In the genomic region with DNA sequence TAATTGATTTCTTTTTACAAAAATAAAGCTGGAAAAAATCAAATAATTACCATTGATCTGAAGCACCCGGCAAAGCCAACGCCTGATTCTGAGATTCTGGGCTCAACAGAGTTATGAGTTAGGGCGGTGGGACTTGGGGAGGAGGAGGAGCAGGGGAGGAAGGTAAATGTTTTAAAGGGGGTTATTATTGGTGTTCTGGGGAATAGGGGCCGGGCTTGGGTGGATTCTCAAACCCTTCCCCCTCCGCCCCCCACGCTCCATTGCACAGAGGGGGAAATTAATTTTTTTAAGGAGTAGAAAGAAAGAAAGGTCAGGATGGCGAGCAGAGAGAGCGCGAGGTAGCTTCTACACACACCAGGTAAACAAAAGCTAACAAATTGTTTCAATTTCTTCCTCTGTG, we compare ENCODE assay signal across 9 mouse cellular contexts. TPM values are rescaled to one million over a fixed set of nuclear protein-coding genes. Genes with fewer than 3 reads are reported as not detected.
A peak's percentile ranks its signal among the peaks of the same experiment; 100 is the strongest.
DNase-seq lines count a peak whose midpoint lies in the region; ATAC-seq and TF ChIP-seq lines count a peak whose summit lies in the region.
"Had no signal": no experiment of that assay in that cellular context is flagged by ENCODE, and none has a peak within 500 bp of the region (broad histone marks: within the 10 kb centered on the region; RNA-seq: fewer than 3 reads in every experiment).

No protein-coding gene starts in this region.

- H3K27ac ChIP-seq in heart, embryonic 12.5 days (ENCODE audit: poor library complexity, severe bottlenecking), result no peak overlapping the region
- H3K27ac ChIP-seq in CH12.LX (ENCODE audit: insufficient read depth, low read depth), result no peak overlapping the region
- H3K27ac ChIP-seq in embryonic facial prominence, embryonic 14.5 days (replicated peaks; ENCODE audit: low read depth, low read length), result peak overlapping the region; percentile 93
- H3K27ac ChIP-seq in limb, embryonic 13.5 days, result peak overlapping the region; percentile 85

- H3K9me3 ChIP-seq in heart, embryonic 12.5 days (replicated peaks), result no peaks in the 10 kb centered on the region
- no peaks in the 10 kb centered on the region for H3K9me3 ChIP-seq in CH12.LX (replicated peaks; ENCODE audit: low read length)
- H3K9me3 ChIP-seq in embryonic facial prominence, embryonic 14.5 days (ENCODE audit: control insufficient read depth, low read length), result no peaks in the 10 kb centered on the region
- H3K9me3 ChIP-seq in limb, embryonic 13.5 days, result no peaks in the 10 kb centered on the region

- dilution Hi-C loops in CH12.LX (cut with MboI; ENCODE audit: extremely low pct_ligation_motif_present, extremely low pct_unique_long_range_greater_than_20kb, low sequenced_read_pairs), result no loop called here

- no peak overlapping the region for H3K9ac ChIP-seq in heart, embryonic 12.5 days
- 0 out of 2 replicates have a peak overlapping the region, but pooled peaks have one; percentile 9 for H3K9ac ChIP-seq in CH12.LX (ENCODE audit: insufficient read depth, low read depth)
- peak overlapping the region; percentile 56 for H3K9ac ChIP-seq in embryonic facial prominence, embryonic 14.5 days (ENCODE audit: low read depth, low read length)
- H3K9ac ChIP-seq in limb, embryonic 13.5 days, result peak overlapping the region; percentile 64; the same call in 1 of the 2 replicates

- 5% methylated on average over 9 of the region's 9 CpGs for WGBS in heart, embryonic 12.5 days
- WGBS in embryonic facial prominence, embryonic 14.5 days, result 3% methylated on average over 9 of the region's 9 CpGs
- 3% methylated on average over 9 of the region's 9 CpGs for WGBS in limb, embryonic 13.5 days

- no peak for DNase-seq in heart, postnatal 36 days
- no peak for DNase-seq in CH12.LX (ENCODE audit: extremely low read depth)
- DNase-seq in embryonic facial prominence, embryonic 14.5 days (ENCODE audit: low spot score), result peak; percentile 68
- no peak for DNase-seq in urinary bladder, postnatal 10 days (ENCODE audit: low spot score)
- no peak for DNase-seq in urinary bladder, postnatal 4 days (ENCODE audit: low spot score in 2 of 2)
- no peak for DNase-seq in T-cell, adult 2 months (ENCODE audit: low spot score)

- H3K36me3 ChIP-seq in heart, embryonic 12.5 days, result no peaks in the 10 kb centered on the region
- no peaks in the 10 kb centered on the region for H3K36me3 ChIP-seq in CH12.LX (replicated peaks in 1 of 2; ENCODE audit: control insufficient read depth in 1 of 2, insufficient read depth in 1 of 2, low read length in 1 of 2)
- H3K36me3 ChIP-seq in embryonic facial prominence, embryonic 14.5 days (ENCODE audit: control insufficient read depth, insufficient read depth, low read length), result peaks cover 32% of the 10 kb centered on the region
- H3K36me3 ChIP-seq in limb, embryonic 13.5 days, result peaks cover 35% of the 10 kb centered on the region

- intact Hi-C loops in heart, postnatal 36 days (cut with DNase I), result no loop called here

- H3K4me1 ChIP-seq in heart, embryonic 12.5 days (replicated peaks), result peaks cover 50% of the 10 kb centered on the region
- peaks cover 0 to 2% of the 10 kb centered on the region in 2 experiments; a peak in 1 of 4 replicates for H3K4me1 ChIP-seq in CH12.LX (ENCODE audit: control insufficient read depth in 1 of 2, insufficient read depth in 2 of 2)
- H3K4me1 ChIP-seq in embryonic facial prominence, embryonic 14.5 days (ENCODE audit: control insufficient read depth, insufficient read depth, low read length), result peaks cover 54% of the 10 kb centered on the region
- peaks cover 76% of the 10 kb centered on the region for H3K4me1 ChIP-seq in limb, embryonic 13.5 days

- TF ChIP-seq EP300 in CH12.LX (IDR thresholded peaks at IDR 0.05; ENCODE audit: low read length), result no peak

- peak overlapping the region; percentile 66 for H3K4me2 ChIP-seq in heart, embryonic 12.5 days
- H3K4me2 ChIP-seq in CH12.LX (ENCODE audit: insufficient read depth, low read depth, poor library complexity, severe bottlenecking), result peak overlapping the region; percentile 91
- peak overlapping the region; percentile 60 for H3K4me2 ChIP-seq in embryonic facial prominence, embryonic 14.5 days (ENCODE audit: low read depth, low read length)
- H3K4me2 ChIP-seq in limb, embryonic 13.5 days (replicated peaks), result peak overlapping the region; percentile 68

- in situ Hi-C loops in CH12.LX (cut with MboI; ENCODE audit: low pct_ligation_motif_present, low pct_unique_long_range_greater_than_20kb, low sequenced_read_pairs), result no loop called here

- peaks cover 98% of the 10 kb centered on the region for H3K27me3 ChIP-seq in heart, embryonic 12.5 days (replicated peaks)
- peaks cover 83% of the 10 kb centered on the region for H3K27me3 ChIP-seq in CH12.LX (replicated peaks)
- peaks cover 38% of the 10 kb centered on the region for H3K27me3 ChIP-seq in embryonic facial prominence, embryonic 14.5 days (replicated peaks; ENCODE audit: control insufficient read depth, insufficient read depth, low read length)
- H3K27me3 ChIP-seq in limb, embryonic 13.5 days, result peaks cover 46% of the 10 kb centered on the region

- no peak for ATAC-seq in heart, embryonic 12.5 days (ENCODE audit: insufficient number of reproducible peaks, low FRiP score)
- ATAC-seq in embryonic facial prominence, embryonic 14.5 days (ENCODE audit: low read depth), result no peak
- peak; percentile 57; the same call in 1 of the 2 replicates for ATAC-seq in limb, embryonic 13.5 days (ENCODE audit: low FRiP score, low read depth)

- no peak for TF ChIP-seq POLR2A in CH12.LX (IDR thresholded peaks at IDR 0.05; ENCODE audit: low read depth, low read length)

- TF ChIP-seq CTCF in CH12.LX (conservative IDR thresholded peaks at IDR 0.05 in 1 of 2, IDR thresholded peaks at IDR 0.05 in 1 of 2; ENCODE audit: low read depth in 2 of 2, low read length in 2 of 2), result no peak

- no peaks in the 10 kb centered on the region for H3K79me2 ChIP-seq in CH12.LX (replicated peaks; ENCODE audit: control insufficient read depth, extremely low read depth, insufficient read depth, poor library complexity, severe bottlenecking)

- H3K4me3 ChIP-seq in heart, embryonic 12.5 days, result peak overlapping the region; percentile 36
- no peak overlapping the region for H3K4me3 ChIP-seq in CH12.LX (replicated peaks in 1 of 3; ENCODE audit: low read depth in 2 of 3, low read length in 2 of 3, poor library complexity in 1 of 3)
- peak overlapping the region; percentile 34 for H3K4me3 ChIP-seq in embryonic facial prominence, embryonic 14.5 days (ENCODE audit: low read depth, low read length)
- peak overlapping the region; percentile 43 for H3K4me3 ChIP-seq in limb, embryonic 13.5 days

- no peak for TF ChIP-seq RAD21 in CH12.LX (IDR thresholded peaks at IDR 0.05; ENCODE audit: low read depth, low read length)

TF ChIP-seq in CH12.LX, 34 proteins besides CTCF, POLR2A, EP300 and RAD21 (continues in another document):
- TF ChIP-seq JUND (conservative IDR thresholded peaks at IDR 0.05; ENCODE audit: low read depth, low read length), result no peak
- TF ChIP-seq ZKSCAN1 (IDR thresholded peaks at IDR 0.05; ENCODE audit: borderline replicate concordance, low read depth, low read length), result no peak
- TF ChIP-seq MYC (IDR thresholded peaks at IDR 0.05; ENCODE audit: low read depth, low read length), result no peak
- no peak for TF ChIP-seq IRF4 (IDR thresholded peaks at IDR 0.05; ENCODE audit: low read depth, low read length)
- TF ChIP-seq MAZ (IDR thresholded peaks at IDR 0.05; ENCODE audit: low read depth, low read length), result no peak
- TF ChIP-seq PAX5 (IDR thresholded peaks at IDR 0.05; ENCODE audit: low read length), result no peak
- no peak for TF ChIP-seq BHLHE40 (IDR thresholded peaks at IDR 0.05; ENCODE audit: low read depth, low read length)
- TF ChIP-seq MAX (IDR thresholded peaks at IDR 0.05; ENCODE audit: low read length), result no peak
- no peak for TF ChIP-seq MXI1 (IDR thresholded peaks at IDR 0.05; ENCODE audit: low read depth, low read length)
- TF ChIP-seq NELFE (IDR thresholded peaks at IDR 0.05; ENCODE audit: low read depth, low read length), result no peak
- no peak for TF ChIP-seq TCF12 (IDR thresholded peaks at IDR 0.05; ENCODE audit: low read depth, low read length)
- TF ChIP-seq USF2 (conservative IDR thresholded peaks at IDR 0.05; ENCODE audit: low read depth, low read length), result no peak
- no peak for TF ChIP-seq CHD1 (IDR thresholded peaks at IDR 0.05; ENCODE audit: low read depth, low read length)

RNA-seq across cellular contexts. Expression of a gene that starts 26.8 kb away (rescaled TPM):
- 9.2 and 10.9 TPM in 2 replicates for polyA plus RNA-seq in heart, embryonic 12.5 days (2016; fragmentation: Nextera tagmentation; extraction: Ambion mirVana)
- total RNA-seq in heart, postnatal 36 days (2021), result 100 to 1,000 TPM; 279 to 296 TPM
- total RNA-seq in CH12.LX (2012; rRNA removed) (0.76 and 1.1 TPM in 2 replicates), CH12.LX (2014; rRNA removed) (0.09 and 0.19 TPM in 2 replicates)
- polyA plus RNA-seq in CH12.LX (2012; ENCODE audit: insufficient read length, low read depth), result 8.6 and 10.5 TPM in 2 replicates
- 64.0 and 67.4 TPM in 2 replicates for polyA plus RNA-seq in embryonic facial prominence, embryonic 14.5 days (2014; fragmentation: Nextera tagmentation; extraction: Ambion mirVana)
- polyA plus RNA-seq in limb, embryonic 13.5 days (2015; fragmentation: Nextera tagmentation; extraction: Ambion mirVana), result 46.9 and 48.0 TPM in 2 replicates

RNA-seq across cellular contexts. Expression of a gene that starts 49.3 kb away (rescaled TPM):
- polyA plus RNA-seq in heart, embryonic 12.5 days (2016; fragmentation: Nextera tagmentation; extraction: Ambion mirVana), result 4.6 and 6.2 TPM in 2 replicates
- 1 to 10 TPM; 9.3 to 9.9 TPM for total RNA-seq in heart, postnatal 36 days (2021)
- 1.7 TPM in 2 replicates for total RNA-seq in CH12.LX (2012; rRNA removed)
- total RNA-seq in CH12.LX (2014; rRNA removed), result 1.4 and 1.8 TPM in 2 replicates
- polyA plus RNA-seq in CH12.LX (2012; ENCODE audit: insufficient read length, low read depth), result 1.5 and 1.7 TPM in 2 replicates
- 5.8 and 6.8 TPM in 2 replicates for polyA plus RNA-seq in embryonic facial prominence, embryonic 14.5 days (2014; fragmentation: Nextera tagmentation; extraction: Ambion mirVana)
- polyA plus RNA-seq in limb, embryonic 13.5 days (2015; fragmentation: Nextera tagmentation; extraction: Ambion mirVana), result 6.3 TPM in 2 replicates

RNA-seq across cellular contexts. Expression of a gene that starts 50.5 kb away (rescaled TPM):
- 5.4 and 6.9 TPM in 2 replicates for polyA plus RNA-seq in heart, embryonic 12.5 days (2016; fragmentation: Nextera tagmentation; extraction: Ambion mirVana)
- under 1 TPM in 1 of 2 experiments, not detected in 1; 0.44 TPM for total RNA-seq in heart, postnatal 36 days (2021)
- total RNA-seq in CH12.LX (2012; rRNA removed), result 0.17 TPM in 1 of 2 replicates, not detected in the other
- 0.39 TPM in 1 of 2 replicates, not detected in the other for total RNA-seq in CH12.LX (2014; rRNA removed)
- polyA plus RNA-seq in CH12.LX (2012; ENCODE audit: insufficient read length, low read depth), result not detected in 2 replicates
- polyA plus RNA-seq in embryonic facial prominence, embryonic 14.5 days (2014; fragmentation: Nextera tagmentation; extraction: Ambion mirVana), result 2.0 and 2.7 TPM in 2 replicates
- polyA plus RNA-seq in limb, embryonic 13.5 days (2015; fragmentation: Nextera tagmentation; extraction: Ambion mirVana), result 7.1 and 9.8 TPM in 2 replicates
- total RNA-seq: layer of hippocampus, postnatal 14 days had no signal

RNA-seq across cellular contexts. Expression of a gene that starts 58.0 kb away (rescaled TPM):
- polyA plus RNA-seq in heart, embryonic 12.5 days (2016; fragmentation: Nextera tagmentation; extraction: Ambion mirVana), result 50.9 and 52.1 TPM in 2 replicates
- total RNA-seq in heart, postnatal 36 days (2021), result 10 to 100 TPM; 28.5 to 29.5 TPM
- 53.6 and 59.7 TPM in 2 replicates for total RNA-seq in CH12.LX (2012; rRNA removed)
- total RNA-seq in CH12.LX (2014; rRNA removed), result 56.6 and 56.9 TPM in 2 replicates
- 56.6 and 57.6 TPM in 2 replicates for polyA plus RNA-seq in CH12.LX (2012; ENCODE audit: insufficient read length, low read depth)
- polyA plus RNA-seq in embryonic facial prominence, embryonic 14.5 days (2014; fragmentation: Nextera tagmentation; extraction: Ambion mirVana), result 41.3 and 41.5 TPM in 2 replicates
- polyA plus RNA-seq in limb, embryonic 13.5 days (2015; fragmentation: Nextera tagmentation; extraction: Ambion mirVana), result 48.1 and 48.4 TPM in 2 replicates

Comparison
In these comparisons a context has a peak if more than half of its experiments do, and no peak if none do; other contexts are left out.
1. H3K27ac ChIP-seq: peak in embryonic facial prominence, embryonic 14.5 days (single experiment) and limb, embryonic 13.5 days (single experiment); none in heart, embryonic 12.5 days (single experiment) and CH12.LX (single experiment).
2. H3K4me3 ChIP-seq: peak in heart, embryonic 12.5 days (single experiment), embryonic facial prominence, embryonic 14.5 days (single experiment) and limb, embryonic 13.5 days (single experiment); none in CH12.LX (0 of 3).
3. Peak in every context shown above with its lines, with median percentiles within 50 percentile points of each other: H3K4me2 ChIP-seq.